Mouse (Mus musculus) small intestine, adult 2 months (tissue): ENCODE data around the gene Cpm.

Experiments
- CTCF ChIP-seq: fragments of 200-500 bp; IDR thresholded peaks from 2 replicates; pipeline ENCODE4 v1.5.1; 2012; ENCODE audit warnings: low read depth, mild to moderate bottlenecking, control low read depth, inconsistent platforms, low read length, moderate library complexity, mixed read lengths; ENCODE audit not compliant: insufficient replicate concordance, insufficient read length; ENCODE audit errors: extremely low read depth
- POLR2A ChIP-seq: fragments of 200-500 bp; IDR thresholded peaks from 2 replicates; pipeline ENCODE4 v1.6.1; 2012; ENCODE audit warnings: low read depth, mild to moderate bottlenecking, control low read depth, inconsistent platforms, low read length, moderate library complexity

DNA sequence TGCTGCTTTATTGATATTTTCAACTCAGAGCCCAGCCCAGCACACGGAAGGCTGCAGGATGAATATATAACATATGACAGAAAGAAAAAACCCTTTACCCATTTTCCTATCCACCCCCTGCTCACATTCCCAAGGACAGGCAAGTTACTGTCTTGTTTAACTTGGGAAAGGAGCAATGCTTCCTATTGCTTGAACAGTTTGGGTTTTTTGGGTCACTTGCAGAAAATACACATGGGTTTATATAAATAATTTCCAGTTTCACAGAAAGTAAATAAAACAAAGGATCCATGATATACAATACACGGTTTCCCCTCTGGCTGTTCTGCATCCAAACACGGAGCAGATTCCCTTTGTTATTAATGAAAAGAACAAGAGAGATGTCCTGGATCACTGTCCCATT, 45.2 kb upstream of the Cpm start:
- TF ChIP-seq CTCF (no peak), POLR2A (no peak)
